Mouse (Mus musculus): ENCODE results near the gene Gm8297.
"Not testable (repeated sequence)": the region's sequence is repeated elsewhere in the genome, so short reads cannot be mapped to it uniquely, and the experiment has no call there.

Gm8297 gene

GRCm38 (mm10) chr14:4983635-4984034 lies at the start of gene Gm8297:
Gene Gm8297, plus strand, starts transcription at chr14:4983935.
- DNase-seq (ENCODE audit: low spot score), result not testable (repeated sequence)

- DNase-seq (ENCODE audit: low spot score), result not testable (repeated sequence)
These were observed 31.9 kb downstream of the Gm8297 start, which contains the start of gene Gm3298 for GRCm38 (mm10) chr14:5015591-5015990. Gene Gm3298, plus strand, starts transcription at chr14:5015891.

Measured in retina, embryonic 14.5 days (tissue).